Mouse (Mus musculus) CH12.LX (cell line): Measurements from ENCODE around the gene Ccr10. TPM values are rescaled to one million over a fixed set of nuclear protein-coding genes. Genes with fewer than 3 reads are reported as not detected.

ENCODE experiments used
- DNase-seq: peaks from one replicate; pipeline ENCODE4 v3.0.0-alpha.2; 2013; ENCODE audit errors: extremely low read depth
- H3K27ac ChIP-seq: 2 replicates; pipeline ENCODE4 v1.5.1; 2012; ENCODE audit warnings: low read depth, mild to moderate bottlenecking, control low read depth, moderate library complexity; ENCODE audit not compliant: insufficient read depth
- H3K27me3 ChIP-seq: replicated peaks from 2 replicates; pipeline ENCODE3; 2012; ENCODE audit warnings: inconsistent platforms
- H3K36me3 ChIP-seq, 2 experiments: replicated peaks in 1 of 2; 2 replicates each; pipeline versions ENCODE3 to v1.6.1; 2012; ENCODE audit warnings: inconsistent platforms in 1 of 2, low read length in 1 of 2, mild to moderate bottlenecking in 1 of 2, mixed read lengths in 1 of 2, moderate library complexity in 1 of 2; ENCODE audit not compliant: control insufficient read depth in 1 of 2, insufficient read depth in 1 of 2
- H3K4me1 ChIP-seq, 2 experiments: 2 replicates each; pipeline ENCODE4 v1.6.1; 2012; ENCODE audit warnings: inconsistent platforms in 1 of 2, moderate library complexity in 1 of 2; ENCODE audit not compliant: insufficient read depth in 2 of 2, control insufficient read depth in 1 of 2
- H3K4me2 ChIP-seq: 2 replicates; pipeline ENCODE4 v1.6.1; 2012; ENCODE audit warnings: low read depth, mild to moderate bottlenecking, control low read depth; ENCODE audit not compliant: poor library complexity, insufficient read depth, severe bottlenecking
- H3K4me3 ChIP-seq, 3 experiments: fragments of 150-350 bp in 1 of 3; sonication (generic) in 1 of 3; replicated peaks in 1 of 3; 2 replicates each; pipeline versions ENCODE3 to v1.5.1; 2011 to 2012; ENCODE audit warnings: low read depth in 2 of 3, low read length in 2 of 3, mild to moderate bottlenecking in 2 of 3, moderate library complexity in 2 of 3, control low read depth in 1 of 3, improper control_type of control experiment in 1 of 3, inconsistent platforms in 1 of 3, mixed read lengths in 1 of 3; ENCODE audit not compliant: poor library complexity in 1 of 3
- H3K79me2 ChIP-seq: replicated peaks from 2 replicates; pipeline ENCODE4 v1.6.1; 2012; ENCODE audit warnings: mild to moderate bottlenecking, moderate library complexity; ENCODE audit not compliant: control insufficient read depth, poor library complexity, insufficient read depth, severe bottlenecking; ENCODE audit errors: extremely low read depth
- H3K9ac ChIP-seq: 2 replicates; pipeline ENCODE4 v1.6.1; 2012; ENCODE audit warnings: low read depth, mild to moderate bottlenecking, control low read depth, moderate library complexity; ENCODE audit not compliant: insufficient read depth
- H3K9me3 ChIP-seq: replicated peaks from 2 replicates; pipeline ENCODE3; 2012; ENCODE audit warnings: low read length, inconsistent platforms, mixed read lengths
- CHD1 ChIP-seq: IDR thresholded peaks from 2 replicates; pipeline ENCODE4 v1.6.1; 2012; ENCODE audit warnings: low read depth, low read length, improper control_type of control experiment, inconsistent platforms
- ELF1 ChIP-seq: IDR thresholded peaks from 2 replicates; pipeline ENCODE4 v1.6.1; 2014; ENCODE audit warnings: low read depth, mild to moderate bottlenecking, inconsistent platforms, low read length, improper control_type of control experiment
- ETS1 ChIP-seq: conservative IDR thresholded peaks from 2 replicates; pipeline ENCODE4 v1.6.1; 2012; ENCODE audit warnings: low read depth, mild to moderate bottlenecking, inconsistent platforms, low read length, improper control_type of control experiment, moderate library complexity
- GABPA ChIP-seq: IDR thresholded peaks from 2 replicates; pipeline ENCODE4 v1.6.1; 2012; ENCODE audit warnings: low read depth, low read length, improper control_type of control experiment, inconsistent platforms; ENCODE audit not compliant: insufficient replicate concordance
- JUN ChIP-seq: IDR thresholded peaks from 2 replicates; pipeline ENCODE4 v1.6.1; 2011; ENCODE audit warnings: low read depth, mild to moderate bottlenecking, low read length, improper control_type of control experiment, moderate library complexity; ENCODE audit not compliant: insufficient read depth
- MAFK ChIP-seq: IDR thresholded peaks from 2 replicates; pipeline ENCODE4 v1.6.1; 2011; ENCODE audit warnings: low read length, improper control_type of control experiment; ENCODE audit not compliant: insufficient replicate concordance
- MAX ChIP-seq: IDR thresholded peaks from 2 replicates; pipeline ENCODE4 v1.6.1; 2011; ENCODE audit warnings: low read length, improper control_type of control experiment
- MEF2A ChIP-seq: IDR thresholded peaks from 2 replicates; pipeline ENCODE4 v1.6.1; 2014; ENCODE audit warnings: low read depth, mild to moderate bottlenecking, inconsistent platforms, low read length, improper control_type of control experiment, borderline replicate concordance
- MXI1 ChIP-seq: IDR thresholded peaks from 2 replicates; pipeline ENCODE4 v1.6.1; 2011; ENCODE audit warnings: mild to moderate bottlenecking, low read depth, low read length, improper control_type of control experiment
- MYC ChIP-seq: IDR thresholded peaks from 2 replicates; pipeline ENCODE4 v1.6.1; 2011; ENCODE audit warnings: low read depth, mild to moderate bottlenecking, improper control_type of control experiment, low read length
- NRF1 ChIP-seq: IDR thresholded peaks from 2 replicates; pipeline ENCODE4 v1.6.1; 2014; ENCODE audit warnings: low read depth, mild to moderate bottlenecking, inconsistent platforms, low read length, improper control_type of control experiment, moderate library complexity
- RAD21 ChIP-seq: IDR thresholded peaks from 2 replicates; pipeline ENCODE4 v1.6.1; 2011; ENCODE audit warnings: low read depth, mild to moderate bottlenecking, low read length, improper control_type of control experiment, moderate library complexity
- SIN3A ChIP-seq: IDR thresholded peaks from 2 replicates; pipeline ENCODE4 v1.6.1; 2012; ENCODE audit warnings: low read length, improper control_type of control experiment, inconsistent platforms
- SMC3 ChIP-seq: IDR thresholded peaks from 2 replicates; pipeline ENCODE4 v1.6.1; 2011; ENCODE audit warnings: low read depth, low read length, improper control_type of control experiment
- USF1 ChIP-seq: IDR thresholded peaks from 2 replicates; pipeline ENCODE4 v1.6.1; 2014; ENCODE audit warnings: low read depth, mild to moderate bottlenecking, inconsistent platforms, low read length, improper control_type of control experiment
- USF2 ChIP-seq: conservative IDR thresholded peaks from 2 replicates; pipeline ENCODE4 v1.6.1; 2011; ENCODE audit warnings: low read depth, low read length, improper control_type of control experiment
- ZC3H11A ChIP-seq: IDR thresholded peaks from 2 replicates; pipeline ENCODE4 v1.6.1; 2012; ENCODE audit warnings: low read depth, mild to moderate bottlenecking, inconsistent platforms, low read length, improper control_type of control experiment
- ZKSCAN1 ChIP-seq: IDR thresholded peaks from 2 replicates; pipeline ENCODE4 v1.6.1; 2012; ENCODE audit warnings: low read depth, inconsistent platforms, low read length, improper control_type of control experiment, borderline replicate concordance
- ZMIZ1 ChIP-seq: IDR thresholded peaks from 2 replicates; pipeline ENCODE4 v1.6.1; 2012; ENCODE audit warnings: low read depth, mild to moderate bottlenecking, inconsistent platforms, low read length, improper control_type of control experiment
- ZNF384 ChIP-seq: IDR thresholded peaks from 2 replicates; pipeline ENCODE4 v1.6.1; 2012; ENCODE audit warnings: low read depth, low read length, improper control_type of control experiment, inconsistent platforms
- dilution Hi-C: fragments of 300-500 bp; cut with MboI; formaldehyde crosslinking; loops from 2 replicates; pipeline ENCODE4 v1.14.3; 2020; ENCODE audit warnings: low sequenced_read_pairs; ENCODE audit not compliant: extremely low pct_unique_long_range_greater_than_20kb, extremely low pct_ligation_motif_present
- in situ Hi-C: fragments of 300-500 bp; cut with MboI; formaldehyde crosslinking; loops from 3 replicates; pipeline ENCODE4 v1.14.3; 2019; ENCODE audit warnings: low sequenced_read_pairs, low pct_ligation_motif_present, low pct_unique_long_range_greater_than_20kb, mixed read lengths
- polyA plus RNA-seq: library from polyadenylated mRNA; unstranded; fragments of >175 nt; gene quantifications from 2 replicates; pipeline ENCODE4 v1.2.1, GENCODE M21; 2012; ENCODE audit warnings: low read depth; ENCODE audit not compliant: insufficient read length
- total RNA-seq, 2 experiments: library from RNA; depleted of rRNA; stranded (reverse); fragments of 300-350 nt in 1 of 2; fragments of >200 nt in 1 of 2; gene quantifications; 2 replicates each; pipeline ENCODE4 v1.2.3; 2012 to 2014

The Ccr10 gene
- total and polyA plus RNA-seq, 3 experiments: 12.3 to 29.6 (median 17.2) TPM

GRCm38 (mm10) chr11:101167211-101167962 is 7.9 kb downstream of the Ccr10 start:
- Histone ChIP-seq H3K36me3 (peaks cover 44 to 57% of the 10 kb centered on the region in 2 experiments), H3K9ac (no peak overlapping the region), H3K79me2 (peaks cover 10% of the 10 kb centered on the region; the same call in 1 of the 2 replicates), H3K4me1 (peaks cover 0 to 30% of the 10 kb centered on the region in 2 experiments; a peak in 3 of 4 replicates), H3K27me3 (peaks cover 9% of the 10 kb centered on the region), H3K9me3 (no peaks in the 10 kb centered on the region), H3K27ac (no peak overlapping the region), H3K4me3 (no peak overlapping the region), H3K4me2 (no peak overlapping the region)
- no peak for DNase-seq
- in situ Hi-C loops: no loop called here
- TF ChIP-seq MAFK (no peak), ZKSCAN1 (no peak), GABPA (no peak), MEF2A (no peak), MXI1 (no peak), USF2 (no peak), SMC3 (no peak), ZMIZ1 (no peak), ELF1 (no peak), NRF1 (no peak), RAD21 (no peak), CHD1 (no peak), ZNF384 (no peak), JUN (no peak), MYC (no peak), ZC3H11A (no peak)
- dilution Hi-C loops: no loop called here

GRCm38 (mm10) chr11:101166357-101166756 is 8.9 kb downstream of the Ccr10 start:
- no peak for DNase-seq
- no peak overlapping the region for H3K4me3 ChIP-seq
- H3K9ac ChIP-seq: no peak overlapping the region
- peaks cover 10% of the 10 kb centered on the region; the same call in 1 of the 2 replicates for H3K79me2 ChIP-seq
- no peaks in the 10 kb centered on the region for H3K9me3 ChIP-seq
- dilution Hi-C loops: no loop called here
- H3K27me3 ChIP-seq: peaks cover 9% of the 10 kb centered on the region
- no peak overlapping the region for H3K4me2 ChIP-seq
- TF ChIP-seq ETS1 (no peak), MYC (no peak), SIN3A (no peak), USF1 (no peak), SMC3 (no peak), MAX (no peak)
- TF ChIP-seq, all 38 proteins: peak for 0
- Histone ChIP-seq H3K4me1 (peaks cover 0 to 23% of the 10 kb centered on the region in 2 experiments; a peak in 3 of 4 replicates), H3K36me3 (peaks cover 54 to 67% of the 10 kb centered on the region in 2 experiments), H3K27ac (no peak overlapping the region)
- in situ Hi-C loops: no loop called here
